Mouse (Mus musculus): ENCODE data around the gene Fgfr2. TPM values are rescaled to one million over a fixed set of nuclear protein-coding genes. Genes with fewer than 3 reads are reported as not detected.

The Fgfr2 gene
- polyA plus RNA-seq, 1 experiment: not detected

Other genes with a start within 250 kb of the Fgfr2 start
- gene Zranb1, start 192.2 kb downstream of the Fgfr2 start, polyA plus RNA-seq (2012; ENCODE audit: low replicate concordance): 2.6 and 6.5 TPM in 2 replicates
- 48.5 and 54.0 TPM in 2 replicates for gene Ctbp2, start 1.0 kb upstream of the Fgfr2 start, polyA plus RNA-seq (2012; ENCODE audit: low replicate concordance)